Mouse (Mus musculus) heart, embryonic 14.5 days (tissue): ENCODE measurements around the gene Zcchc14. TPM values are rescaled to one million over a fixed set of nuclear protein-coding genes. Genes with fewer than 3 reads are reported as not detected.

Experiments
- ATAC-seq: fragments of 200-750 bp; cut with Nextera tagmentation; 2 replicates; pipeline ENCODE4 v1.8.0; 2017; ENCODE audit warnings: low read depth, moderate TSS enrichment; ENCODE audit not compliant: insufficient number of reproducible peaks, insufficient read depth, low FRiP score
- H3K27ac ChIP-seq, 2 experiments: fragments of 200-500 bp in 1 of 2; fragments of 300-500 bp in 1 of 2; sonication (generic) in 1 of 2; replicated peaks in 1 of 2; 2 replicates each; pipeline ENCODE4 v1.5.1; 2012 to 2014; ENCODE audit warnings: low read depth in 2 of 2, low read length in 2 of 2, control low read depth in 1 of 2, mild to moderate bottlenecking in 1 of 2, mixed read lengths in 1 of 2; ENCODE audit not compliant: control insufficient read depth in 1 of 2, insufficient read depth in 1 of 2
- H3K27me3 ChIP-seq: fragments of 300-500 bp; sonication (generic); 2 replicates; pipeline ENCODE4 v1.6.1; 2014; ENCODE audit warnings: mild to moderate bottlenecking, low read length, control low read depth; ENCODE audit not compliant: control insufficient read depth, insufficient read depth
- H3K36me3 ChIP-seq: fragments of 300-500 bp; sonication (generic); 2 replicates; pipeline ENCODE4 v1.6.1; 2014; ENCODE audit warnings: mild to moderate bottlenecking, control low read depth, low read length, mixed read lengths; ENCODE audit not compliant: control insufficient read depth, insufficient read depth
- H3K4me1 ChIP-seq, 2 experiments: fragments of 200-500 bp in 1 of 2; fragments of 300-500 bp in 1 of 2; sonication (generic) in 1 of 2; 2 replicates each; pipeline ENCODE4 v1.6.1; 2012 to 2014; ENCODE audit warnings: low read length in 2 of 2, control low read depth in 1 of 2, mixed read lengths in 1 of 2; ENCODE audit not compliant: control insufficient read depth in 2 of 2, insufficient read depth in 2 of 2
- H3K4me2 ChIP-seq: fragments of 300-500 bp; sonication (generic); 2 replicates; pipeline ENCODE4 v1.6.1; 2014; ENCODE audit warnings: mild to moderate bottlenecking, low read length
- H3K4me3 ChIP-seq, 2 experiments: fragments of 200-500 bp in 1 of 2; fragments of 300-500 bp in 1 of 2; sonication (generic) in 1 of 2; 2 replicates each; pipeline ENCODE4 v1.5.1; 2012 to 2014; ENCODE audit warnings: low read length in 2 of 2, mild to moderate bottlenecking in 2 of 2, control low read depth in 1 of 2, low read depth in 1 of 2, moderate library complexity in 1 of 2; ENCODE audit not compliant: control insufficient read depth in 1 of 2, insufficient read depth in 1 of 2
- H3K9ac ChIP-seq: fragments of 300-500 bp; sonication (generic); 2 replicates; pipeline ENCODE4 v1.6.1; 2014; ENCODE audit warnings: mild to moderate bottlenecking, low read length
- H3K9me3 ChIP-seq: fragments of 300-500 bp; sonication (generic); 2 replicates; pipeline ENCODE4 v1.6.1; 2016; ENCODE audit warnings: low read length, control low read depth; ENCODE audit not compliant: control insufficient read depth
- WGBS: fragments of 180-500 bp; shearing (Covaris S2); extraction: QIAGEN DNeasy Blood & Tissue Kit; methylation state at CpG from one replicate; pipeline ENCODE4 v1.1.7; 2014; 5-methylcytosine and 5-hydroxymethylcytosine counted together
- polyA plus RNA-seq: library from polyadenylated mRNA; unstranded; fragments of >200 nt; fragmentation: Nextera tagmentation; extraction: Ambion mirVana; gene quantifications from 2 replicates; pipeline ENCODE4 v1.2.1, GENCODE M21; 2014

Zcchc14 gene
- polyA plus RNA-seq, 1 experiment from 2014 or later: 13.9 TPM

- 79% methylated on average over 17 of the region's 17 CpGs for WGBS
- Histone ChIP-seq H3K4me2 (peak overlapping the region; percentile 31), H3K4me1 (peaks cover 6 to 10% of the 10 kb centered on the region in 2 experiments; a peak in 3 of 4 replicates), H3K9ac (no peak overlapping the region), H3K27me3 (no peaks in the 10 kb centered on the region), H3K36me3 (0 out of 2 replicates have a peak, but pooled peaks cover under 1% of the 10 kb centered on the region), H3K27ac (no peak overlapping the region), H3K4me3 (peak overlapping the region; percentile 4; a peak in 1 of 4 replicates), H3K9me3 (no peaks in the 10 kb centered on the region)
- no peak for ATAC-seq
Measured at GRCm38 (mm10) chr8:121570801-121571200, 81.9 kb downstream of the Zcchc14 start.

DNA sequence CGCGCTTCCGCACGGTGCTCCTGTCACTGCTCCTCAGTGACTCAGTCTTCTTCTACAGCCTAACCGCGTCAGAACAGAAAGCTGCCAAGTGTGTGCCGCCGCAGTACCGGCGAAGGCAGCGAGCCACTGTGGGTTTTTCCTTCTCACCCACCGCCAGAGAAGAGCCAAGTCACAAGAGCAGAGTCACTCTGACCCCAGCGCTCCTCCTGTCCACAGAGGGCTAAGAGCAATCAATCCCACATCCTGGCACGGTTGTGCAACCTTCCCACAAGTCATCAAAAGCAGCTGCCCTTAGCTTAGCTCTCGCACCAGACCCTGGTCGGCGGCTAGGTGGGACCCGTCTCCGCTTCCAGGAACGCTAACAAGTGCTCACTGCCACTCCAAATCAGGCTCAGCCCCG, 82.4 kb downstream of the Zcchc14 start:
- Histone ChIP-seq H3K9me3 (no peaks in the 10 kb centered on the region), H3K4me3 (peak overlapping the region; percentile 4; a peak in 1 of 4 replicates), H3K27ac (no peak overlapping the region), H3K4me2 (peak overlapping the region; percentile 31), H3K9ac (no peak overlapping the region), H3K4me1 (peaks cover 6 to 10% of the 10 kb centered on the region in 2 experiments; a peak in 3 of 4 replicates), H3K27me3 (no peaks in the 10 kb centered on the region), H3K36me3 (0 out of 2 replicates have a peak, but pooled peaks cover 3% of the 10 kb centered on the region)
- no peak for ATAC-seq
- WGBS: 77% methylated on average over 21 of the region's 21 CpGs

GRCm38 (mm10) chr8:121568321-121568720, 84.4 kb downstream of the Zcchc14 start:
- Histone ChIP-seq H3K4me2 (no peak overlapping the region), H3K4me3 (no peak overlapping the region), H3K9me3 (no peaks in the 10 kb centered on the region), H3K36me3 (0 out of 2 replicates have a peak, but pooled peaks cover 3% of the 10 kb centered on the region), H3K9ac (no peak overlapping the region), H3K27ac (no peak overlapping the region), H3K27me3 (no peaks in the 10 kb centered on the region), H3K4me1 (peaks cover 5 to 9% of the 10 kb centered on the region in 2 experiments; a peak in 3 of 4 replicates)
- WGBS: 85% methylated on average over 6 of the region's 6 CpGs
- no peak for ATAC-seq

- ATAC-seq: no peak
- H3K4me3 ChIP-seq: no peak overlapping the region
- H3K4me1 ChIP-seq: peaks cover 11 to 14% of the 10 kb centered on the region in 2 experiments; a peak in 3 of 4 replicates
- H3K27me3 ChIP-seq: no peaks in the 10 kb centered on the region
- peaks cover 15% of the 10 kb centered on the region; the same call in 1 of the 2 replicates for H3K36me3 ChIP-seq
- H3K9ac ChIP-seq: no peak overlapping the region
- H3K27ac ChIP-seq: peak overlapping the region in 1 of 2 experiments; percentile 46; a peak in 1 of 4 replicates
- WGBS: 72% methylated on average over 6 of the region's 6 CpGs
- H3K4me2 ChIP-seq: no peak overlapping the region
- no peaks in the 10 kb centered on the region for H3K9me3 ChIP-seq
Measured at GRCm38 (mm10) chr8:121563701-121564100, 89.0 kb downstream of the Zcchc14 start.

- peaks cover 11 to 14% of the 10 kb centered on the region in 2 experiments; a peak in 3 of 4 replicates for H3K4me1 ChIP-seq
- peaks cover 22% of the 10 kb centered on the region; the same call in 1 of the 2 replicates for H3K36me3 ChIP-seq
- no peak overlapping the region for H3K9ac ChIP-seq
- H3K4me3 ChIP-seq: no peak overlapping the region
- H3K4me2 ChIP-seq: 0 out of 2 replicates have a peak overlapping the region, but pooled peaks have one; percentile 11
- H3K27me3 ChIP-seq: no peaks in the 10 kb centered on the region
- WGBS: 33% methylated on average over 9 of the region's 9 CpGs
- ATAC-seq: peak; percentile 49
- no peaks in the 10 kb centered on the region for H3K9me3 ChIP-seq
- H3K27ac ChIP-seq: peak overlapping the region; percentile 20 to 46; a peak in 3 of 4 replicates
Measured at GRCm38 (mm10) chr8:121562941-121563351, 89.8 kb downstream of the Zcchc14 start.

GRCm38 (mm10) chr8:121561636-121562345, 90.9 kb downstream of the Zcchc14 start:
- Histone ChIP-seq H3K36me3 (peaks cover 26% of the 10 kb centered on the region; the same call in 1 of the 2 replicates), H3K27ac (no peak overlapping the region), H3K9me3 (no peaks in the 10 kb centered on the region), H3K27me3 (no peaks in the 10 kb centered on the region), H3K9ac (no peak overlapping the region), H3K4me3 (no peak overlapping the region), H3K4me2 (no peak overlapping the region), H3K4me1 (peaks cover 11 to 14% of the 10 kb centered on the region in 2 experiments; a peak in 3 of 4 replicates)
- ATAC-seq: no peak
- WGBS: 81% methylated on average over 16 of the region's 16 CpGs

- 92% methylated on average over 7 of the region's 7 CpGs for WGBS
- Histone ChIP-seq H3K4me3 (no peak overlapping the region), H3K9ac (no peak overlapping the region), H3K27ac (no peak overlapping the region), H3K4me1 (peaks cover 11 to 14% of the 10 kb centered on the region in 2 experiments; a peak in 3 of 4 replicates), H3K36me3 (peaks cover 27% of the 10 kb centered on the region; the same call in 1 of the 2 replicates), H3K4me2 (no peak overlapping the region), H3K9me3 (no peaks in the 10 kb centered on the region), H3K27me3 (no peaks in the 10 kb centered on the region)
- no peak for ATAC-seq
Measured at GRCm38 (mm10) chr8:121560432-121561100, 92.1 kb downstream of the Zcchc14 start.
